Mouse (Mus musculus): ENCODE results near the gene Shcbp1. TPM values are rescaled to one million over a fixed set of nuclear protein-coding genes. Genes with fewer than 3 reads are reported as not detected.
A peak's percentile ranks its signal among the peaks of the same experiment; 100 is the strongest.

Shcbp1 gene
- total RNA-seq (2014; fragmentation: Nextera tagmentation) = 70.6 and 71.6 TPM in 2 replicates
- 78.1 and 89.9 TPM in 2 replicates for total RNA-seq (2017)
- 1.6 and 1.8 TPM in 2 replicates for polyA plus RNA-seq (2012)

DNA sequence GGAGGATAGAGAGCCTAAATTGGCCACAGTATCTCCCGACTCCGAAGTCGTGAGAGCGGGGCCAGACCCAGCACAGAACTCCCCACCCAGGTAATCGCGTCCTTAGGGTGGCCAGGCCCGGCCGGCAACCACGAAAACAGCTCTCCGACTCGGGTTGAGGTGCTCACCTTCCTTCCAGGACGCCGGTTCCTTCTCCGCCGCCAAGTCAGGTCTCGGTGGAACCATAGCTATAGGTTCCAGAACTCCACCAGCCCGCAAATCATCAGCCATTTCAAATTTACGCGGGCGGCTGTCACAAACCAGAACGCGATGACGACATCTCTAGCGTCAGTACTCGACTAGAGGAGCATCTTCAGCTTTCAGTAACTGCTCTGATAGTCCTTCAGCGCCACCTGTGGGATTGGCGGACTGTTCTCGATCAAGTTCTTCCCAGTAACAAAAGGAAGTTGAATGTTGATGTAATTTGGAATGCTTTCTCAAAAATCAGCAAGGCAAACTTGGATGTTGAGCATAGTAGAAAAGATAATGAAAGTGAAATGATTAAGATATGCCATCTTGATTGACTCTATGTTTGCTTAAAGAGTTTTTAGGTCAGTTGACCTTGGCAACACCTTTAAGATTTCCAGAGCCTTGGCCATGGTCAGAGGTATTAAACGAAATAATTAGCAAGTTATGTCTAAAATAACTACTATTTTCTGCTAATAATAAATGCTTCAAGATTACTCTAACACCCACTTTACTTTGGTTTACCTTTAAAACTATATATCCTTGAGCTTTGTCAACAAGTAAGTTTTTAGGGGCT is at the start of gene Shcbp1:
TSS of gene Shcbp1 (minus strand) at position 314 of the 802 bp plus-strand sequence.
- Histone ChIP-seq H3K4me1 (ENCODE audit: insufficient read depth, low read depth, low read length) (peaks cover 10% of the 10 kb centered on the region), H3K36me3 (replicated peaks) (peaks cover 15% of the 10 kb centered on the region), H3K4me3 (ENCODE audit: low read depth, low read length) (peak within 1 kb of the TSS; percentile 80), H3K9me3 (replicated peaks) (no peaks in the 10 kb centered on the region), H3K27me3 (ENCODE audit: insufficient read depth, low read length) (no peaks in the 10 kb centered on the region)
- TF ChIP-seq TAL1 (conservative IDR thresholded peaks at IDR 0.05; ENCODE audit: low read depth, low read length) (no peak), CTCF (IDR thresholded peaks at IDR 0.05; ENCODE audit: low read depth, low read length) (no peak), GATA2 (IDR thresholded peaks at IDR 0.05; ENCODE audit: borderline replicate concordance, low read depth, low read length) (no peak), POLR2AphosphoS5 (IDR thresholded peaks at IDR 0.05; ENCODE audit: insufficient replicate concordance, low read depth, low read length) (no peak), GATA1 (IDR thresholded peaks at IDR 0.05; ENCODE audit: borderline replicate concordance, low read length) (no peak)
- ATAC-seq (ENCODE audit: extremely low read depth, insufficient number of reproducible peaks, low FRiP score, poor library complexity, severe bottlenecking) (peak; percentile 98), DNase-seq (ENCODE audit: low spot score) (peak; percentile 54)

DNA sequence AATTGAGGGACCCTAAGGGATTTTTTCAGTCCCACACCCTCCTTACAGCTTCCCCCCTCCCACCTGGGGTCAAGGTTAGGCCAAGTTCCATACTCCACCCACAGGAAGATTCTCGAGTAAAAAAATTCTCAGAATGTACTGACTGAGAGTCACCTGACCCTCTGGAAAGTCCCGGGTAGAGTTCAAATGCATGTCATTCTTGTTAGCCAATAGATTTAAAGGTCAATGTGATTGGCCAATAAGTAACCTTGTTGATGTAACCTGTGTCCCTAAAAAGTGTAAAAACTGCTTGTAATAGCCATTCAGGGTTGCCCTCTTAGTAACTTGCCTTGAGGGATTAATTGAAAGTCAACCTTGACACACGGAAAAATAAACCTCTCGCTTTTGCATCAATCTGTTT is 29.5 kb upstream of the Shcbp1 start:
- ATAC-seq (ENCODE audit: extremely low read depth, insufficient number of reproducible peaks, low FRiP score, poor library complexity, severe bottlenecking) (no peak), DNase-seq (ENCODE audit: low spot score) (no peak)
- no peak overlapping the region for H3K4me3 ChIP-seq (ENCODE audit: low read depth, low read length)
- TF ChIP-seq GATA1 (IDR thresholded peaks at IDR 0.05; ENCODE audit: borderline replicate concordance, low read length) (no peak), GATA2 (IDR thresholded peaks at IDR 0.05; ENCODE audit: borderline replicate concordance, low read depth, low read length) (no peak), POLR2AphosphoS5 (IDR thresholded peaks at IDR 0.05; ENCODE audit: insufficient replicate concordance, low read depth, low read length) (no peak), CTCF (IDR thresholded peaks at IDR 0.05; ENCODE audit: low read depth, low read length) (no peak), TAL1 (conservative IDR thresholded peaks at IDR 0.05; ENCODE audit: low read depth, low read length) (no peak)
- no peaks in the 10 kb centered on the region for H3K27me3 ChIP-seq (ENCODE audit: insufficient read depth, low read length)
- H3K4me1 ChIP-seq (ENCODE audit: insufficient read depth, low read depth, low read length) = no peaks in the 10 kb centered on the region
- H3K36me3 ChIP-seq (replicated peaks) = no peaks in the 10 kb centered on the region
- H3K9me3 ChIP-seq (replicated peaks) = no peaks in the 10 kb centered on the region

DNA sequence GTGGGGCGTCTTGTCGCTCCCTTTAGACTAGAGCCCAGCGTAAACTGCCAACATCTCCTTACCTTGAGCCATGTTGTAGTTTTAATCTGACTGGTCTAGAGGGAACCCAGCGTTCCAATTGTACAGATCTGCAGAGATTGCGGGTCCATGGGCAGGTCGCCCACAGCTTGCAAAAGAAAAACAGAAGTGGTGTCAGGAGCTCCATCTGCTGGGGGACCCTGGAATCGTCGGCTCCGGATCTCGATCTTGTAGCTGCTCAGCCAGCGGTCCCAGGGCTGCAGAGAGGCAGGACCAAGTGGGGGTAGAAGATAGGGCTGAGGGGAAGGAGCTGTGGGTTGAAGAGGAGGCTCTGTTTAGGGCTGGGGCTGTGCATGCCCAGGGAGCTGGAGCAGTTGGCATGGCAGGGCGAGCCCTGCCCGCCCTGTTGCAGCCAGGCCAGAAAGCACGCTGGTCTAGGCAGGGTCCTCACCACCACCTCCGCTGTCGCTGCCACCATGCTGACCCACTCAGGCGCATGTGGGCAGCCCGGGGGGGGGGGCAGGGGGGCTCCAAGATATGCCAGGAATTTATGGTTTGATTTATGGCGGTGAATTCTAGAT is 21.3 kb upstream of the Shcbp1 start:
- H3K4me3 ChIP-seq (ENCODE audit: low read depth, low read length) = no peak overlapping the region
- ATAC-seq (ENCODE audit: extremely low read depth, insufficient number of reproducible peaks, low FRiP score, poor library complexity, severe bottlenecking) (no peak), DNase-seq (ENCODE audit: low spot score) (peak; percentile 1)
- no peaks in the 10 kb centered on the region for H3K4me1 ChIP-seq (ENCODE audit: insufficient read depth, low read depth, low read length)
- TF ChIP-seq POLR2AphosphoS5 (IDR thresholded peaks at IDR 0.05; ENCODE audit: insufficient replicate concordance, low read depth, low read length) = no peak
- no peak for TF ChIP-seq TAL1 (conservative IDR thresholded peaks at IDR 0.05; ENCODE audit: low read depth, low read length)
- no peak for TF ChIP-seq GATA2 (IDR thresholded peaks at IDR 0.05; ENCODE audit: borderline replicate concordance, low read depth, low read length)
- TF ChIP-seq GATA1 (IDR thresholded peaks at IDR 0.05; ENCODE audit: borderline replicate concordance, low read length) = no peak
- peak; percentile 25; the same call in 1 of the 2 replicates for TF ChIP-seq CTCF (IDR thresholded peaks at IDR 0.05; ENCODE audit: low read depth, low read length)
- no peaks in the 10 kb centered on the region for H3K36me3 ChIP-seq (replicated peaks)
- H3K9me3 ChIP-seq (replicated peaks) = no peaks in the 10 kb centered on the region
- H3K27me3 ChIP-seq (ENCODE audit: insufficient read depth, low read length) = 0 out of 2 replicates have a peak, but pooled peaks cover 3% of the 10 kb centered on the region

DNA sequence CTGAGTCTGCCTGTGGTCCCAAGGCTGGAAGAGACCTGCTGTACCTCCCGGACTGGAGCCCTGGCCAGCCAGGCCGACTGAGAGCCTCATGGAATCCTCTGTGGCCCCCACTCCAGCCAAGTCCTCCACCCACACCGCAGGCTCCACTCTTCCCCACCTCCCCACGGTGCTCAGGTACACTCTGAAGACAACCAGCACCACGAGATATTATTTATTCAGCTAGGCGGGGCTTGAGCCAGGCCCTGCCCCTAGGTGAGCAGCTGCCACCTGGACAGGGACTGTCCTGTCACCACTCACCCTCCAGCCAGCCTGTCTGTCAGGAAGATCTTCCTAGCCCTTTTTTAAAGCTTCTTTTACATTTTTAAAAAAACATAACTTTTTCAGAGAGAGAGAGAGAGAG is 1.1 kb downstream of the Shcbp1 start:
- ATAC-seq (ENCODE audit: extremely low read depth, insufficient number of reproducible peaks, low FRiP score, poor library complexity, severe bottlenecking) (no peak), DNase-seq (ENCODE audit: low spot score) (no peak)
- Histone ChIP-seq H3K36me3 (replicated peaks) (peaks cover 26% of the 10 kb centered on the region), H3K27me3 (ENCODE audit: insufficient read depth, low read length) (no peaks in the 10 kb centered on the region), H3K4me1 (ENCODE audit: insufficient read depth, low read depth, low read length) (peaks cover 10% of the 10 kb centered on the region), H3K9me3 (replicated peaks) (no peaks in the 10 kb centered on the region), H3K4me3 (ENCODE audit: low read depth, low read length) (peak overlapping the region; percentile 80)
- TF ChIP-seq CTCF (IDR thresholded peaks at IDR 0.05; ENCODE audit: low read depth, low read length) (no peak), GATA1 (IDR thresholded peaks at IDR 0.05; ENCODE audit: borderline replicate concordance, low read length) (no peak), POLR2AphosphoS5 (IDR thresholded peaks at IDR 0.05; ENCODE audit: insufficient replicate concordance, low read depth, low read length) (no peak), TAL1 (conservative IDR thresholded peaks at IDR 0.05; ENCODE audit: low read depth, low read length) (no peak), GATA2 (IDR thresholded peaks at IDR 0.05; ENCODE audit: borderline replicate concordance, low read depth, low read length) (no peak)

DNA sequence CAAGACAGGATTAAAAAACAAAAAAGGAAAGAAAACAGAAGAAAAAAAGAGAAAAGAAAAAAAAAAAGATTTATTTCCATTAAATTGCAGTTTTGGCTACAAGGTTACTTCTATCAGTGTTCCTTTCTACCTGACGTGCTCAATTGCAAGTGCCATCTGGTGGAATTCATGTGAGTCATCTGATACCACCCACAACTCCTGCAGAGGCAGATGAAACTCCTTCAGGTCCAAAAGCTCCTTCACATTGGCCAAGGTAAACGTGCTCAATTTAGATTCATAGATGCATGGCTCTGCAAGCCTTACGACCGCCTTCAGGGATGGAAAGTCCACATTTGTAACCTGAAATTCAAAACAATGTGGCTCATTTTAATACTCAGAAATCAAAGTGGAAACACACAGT is 14.6 kb downstream of the Shcbp1 start:
- TF ChIP-seq POLR2AphosphoS5 (IDR thresholded peaks at IDR 0.05; ENCODE audit: insufficient replicate concordance, low read depth, low read length) (no peak), GATA2 (IDR thresholded peaks at IDR 0.05; ENCODE audit: borderline replicate concordance, low read depth, low read length) (no peak), TAL1 (conservative IDR thresholded peaks at IDR 0.05; ENCODE audit: low read depth, low read length) (no peak), GATA1 (IDR thresholded peaks at IDR 0.05; ENCODE audit: borderline replicate concordance, low read length) (no peak), CTCF (IDR thresholded peaks at IDR 0.05; ENCODE audit: low read depth, low read length) (no peak)
- no peak for DNase-seq (ENCODE audit: low spot score)
- ATAC-seq (ENCODE audit: extremely low read depth, insufficient number of reproducible peaks, low FRiP score, poor library complexity, severe bottlenecking) = no peak

DNA sequence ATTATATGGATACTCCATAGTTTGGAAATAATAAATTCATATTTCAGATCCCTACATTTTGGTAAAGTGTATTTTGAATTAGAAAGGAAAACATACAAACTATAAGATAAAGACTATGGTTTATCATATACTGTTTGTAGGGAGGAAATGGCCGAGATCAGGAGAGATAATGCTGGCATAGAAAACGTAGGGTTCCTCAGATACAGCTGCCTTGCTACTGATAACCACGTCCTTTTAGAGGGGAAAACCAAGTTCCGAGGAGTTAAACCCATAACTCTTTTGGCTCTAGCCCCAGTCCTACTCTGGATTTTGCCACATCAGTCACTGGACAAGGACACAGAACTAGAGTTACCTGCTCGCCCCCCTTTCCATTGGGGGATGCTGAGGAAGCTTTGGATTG is 26.3 kb downstream of the Shcbp1 start:
- peaks cover 19% of the 10 kb centered on the region for H3K36me3 ChIP-seq (replicated peaks)
- ATAC-seq (ENCODE audit: extremely low read depth, insufficient number of reproducible peaks, low FRiP score, poor library complexity, severe bottlenecking) = no peak
- no peaks in the 10 kb centered on the region for H3K4me1 ChIP-seq (ENCODE audit: insufficient read depth, low read depth, low read length)
- TF ChIP-seq POLR2AphosphoS5 (IDR thresholded peaks at IDR 0.05; ENCODE audit: insufficient replicate concordance, low read depth, low read length) (no peak), GATA2 (IDR thresholded peaks at IDR 0.05; ENCODE audit: borderline replicate concordance, low read depth, low read length) (no peak), TAL1 (conservative IDR thresholded peaks at IDR 0.05; ENCODE audit: low read depth, low read length) (no peak), GATA1 (IDR thresholded peaks at IDR 0.05; ENCODE audit: borderline replicate concordance, low read length) (no peak), CTCF (IDR thresholded peaks at IDR 0.05; ENCODE audit: low read depth, low read length) (no peak)
- H3K4me3 ChIP-seq (ENCODE audit: low read depth, low read length) = no peak overlapping the region
- no peak for DNase-seq (ENCODE audit: low spot score)
- no peaks in the 10 kb centered on the region for H3K27me3 ChIP-seq (ENCODE audit: insufficient read depth, low read length)
- H3K9me3 ChIP-seq (replicated peaks) = no peaks in the 10 kb centered on the region

More for the DNA sequence above, 14.6 kb downstream of the Shcbp1 start:
- peaks cover 20% of the 10 kb centered on the region for H3K36me3 ChIP-seq (replicated peaks)
- H3K4me3 ChIP-seq (ENCODE audit: low read depth, low read length) = no peak overlapping the region
- no peaks in the 10 kb centered on the region for H3K9me3 ChIP-seq (replicated peaks)
- H3K4me1 ChIP-seq (ENCODE audit: insufficient read depth, low read depth, low read length) = no peaks in the 10 kb centered on the region
- no peaks in the 10 kb centered on the region for H3K27me3 ChIP-seq (ENCODE audit: insufficient read depth, low read length)
